Mouse (Mus musculus) MN1 (cell line): ENCODE results near the gene Gabarapl1.
A peak's percentile ranks its signal among the peaks of the same experiment; 100 is the strongest.
"Not testable (repeated sequence)": the region's sequence is repeated elsewhere in the genome, so short reads cannot be mapped to it uniquely, and the experiment has no call there.

ENCODE experiments used
- DNase-seq: peaks from one replicate; pipeline ENCODE4 v3.0.0-alpha.2; 2016; ENCODE audit warnings: low spot score

Gene Gabarapl1

DNA sequence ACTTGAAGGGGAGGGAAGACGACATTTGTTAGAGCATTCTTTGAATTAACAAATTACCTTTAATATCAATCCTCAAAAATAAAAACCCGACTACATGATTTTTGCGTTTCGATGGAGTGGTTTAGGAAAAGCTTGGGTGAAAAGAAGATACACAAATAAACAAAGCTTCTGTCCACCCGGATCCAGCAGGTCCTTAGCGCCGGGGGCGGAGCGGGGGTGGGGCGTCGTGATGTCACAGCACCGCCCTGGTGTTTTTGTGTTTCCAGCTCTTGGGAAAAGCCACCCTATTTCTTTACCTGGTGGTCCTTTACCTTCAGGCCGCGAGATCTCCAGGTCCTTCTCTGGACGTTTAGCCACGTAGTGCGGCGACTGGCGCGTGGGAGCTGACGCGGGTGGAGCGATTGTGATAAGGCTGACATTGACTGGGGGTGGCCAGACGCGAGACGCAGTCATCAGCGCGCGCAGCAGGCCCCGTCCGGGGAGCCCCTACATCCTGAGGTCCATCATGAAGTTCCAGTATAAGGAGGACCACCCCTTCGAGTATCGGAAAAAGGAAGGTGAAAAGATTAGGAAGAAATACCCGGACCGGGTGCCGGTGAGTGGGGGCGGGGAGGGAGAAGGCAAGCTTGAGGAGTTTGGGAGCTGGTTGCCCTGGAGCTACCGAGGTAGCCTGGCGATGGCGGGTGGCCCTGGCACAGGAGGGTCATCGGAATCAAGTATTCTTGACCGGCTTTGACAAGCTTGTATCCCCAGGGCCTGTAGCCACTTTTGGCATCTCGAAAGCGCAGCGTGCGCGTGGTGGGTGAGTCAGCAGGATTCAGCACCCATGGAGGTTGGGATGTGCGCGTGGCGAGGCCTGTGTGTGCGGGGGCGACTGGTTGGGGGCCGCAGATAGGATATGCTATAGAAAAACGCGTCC lies at the start of gene Gabarapl1:
Gabarapl1 (plus strand) TSS at position 219 of the 919 bp plus-strand sequence.
- DNase-seq = peak; percentile 85

DNA sequence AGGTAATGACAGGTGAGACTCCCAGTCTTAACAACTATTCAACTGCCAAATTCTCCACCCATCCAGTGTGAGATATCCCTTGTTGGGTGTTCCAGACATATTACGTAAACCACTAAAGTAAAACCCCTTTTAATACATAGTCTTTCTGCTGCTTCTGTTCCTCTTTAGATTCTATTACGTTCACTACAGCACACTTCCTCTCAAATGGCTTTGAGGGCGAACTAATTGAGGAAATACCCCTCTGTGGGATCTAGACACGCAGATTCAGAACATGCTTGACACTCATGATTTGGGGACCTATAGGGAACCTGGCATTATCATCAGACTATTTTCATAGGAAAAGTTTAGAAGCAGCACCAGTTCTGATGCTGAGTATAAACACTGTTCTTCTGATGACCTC lies 38.0 kb upstream of the Gabarapl1 start:
- no peak for DNase-seq

DNA sequence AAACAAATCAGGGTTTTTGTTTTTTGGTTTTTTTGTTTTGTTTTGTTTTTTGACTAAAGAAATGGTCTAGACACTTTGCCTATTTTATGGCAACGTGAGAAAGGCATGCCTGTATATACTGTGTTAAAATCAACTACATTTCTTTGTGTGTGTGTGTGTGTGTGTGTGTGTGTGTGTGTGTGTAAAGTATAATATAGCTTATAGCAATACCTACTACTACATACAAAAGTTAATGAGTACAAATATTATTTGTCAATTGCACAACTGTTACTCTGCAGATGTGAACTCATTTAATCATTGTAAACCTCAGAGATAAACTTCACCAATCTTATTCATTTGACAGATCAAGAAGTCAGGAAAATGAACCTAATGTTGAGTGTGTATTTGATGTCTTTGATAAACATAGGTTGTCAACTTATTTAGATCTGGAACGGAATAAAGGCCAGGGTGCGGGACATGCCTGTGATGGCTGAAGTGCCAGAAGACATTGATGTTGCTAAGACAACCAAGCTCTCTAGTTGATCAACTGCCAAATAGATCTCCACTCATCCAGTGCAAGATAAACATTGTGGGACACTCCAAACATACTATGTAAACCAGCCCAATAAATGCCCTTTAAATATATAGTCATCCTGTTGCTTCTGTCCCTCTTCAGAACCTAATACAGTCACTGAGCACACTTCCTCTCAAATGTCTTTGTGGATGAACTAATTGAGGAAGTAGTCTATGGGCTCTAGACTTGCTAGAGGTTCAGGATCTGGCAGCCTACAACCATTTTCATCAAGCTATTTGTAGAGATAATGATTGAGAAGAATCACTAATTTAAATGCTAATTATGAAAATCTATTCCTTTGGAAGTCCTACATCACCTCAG lies 35.4 kb upstream of the Gabarapl1 start:
- no peak for DNase-seq

DNA sequence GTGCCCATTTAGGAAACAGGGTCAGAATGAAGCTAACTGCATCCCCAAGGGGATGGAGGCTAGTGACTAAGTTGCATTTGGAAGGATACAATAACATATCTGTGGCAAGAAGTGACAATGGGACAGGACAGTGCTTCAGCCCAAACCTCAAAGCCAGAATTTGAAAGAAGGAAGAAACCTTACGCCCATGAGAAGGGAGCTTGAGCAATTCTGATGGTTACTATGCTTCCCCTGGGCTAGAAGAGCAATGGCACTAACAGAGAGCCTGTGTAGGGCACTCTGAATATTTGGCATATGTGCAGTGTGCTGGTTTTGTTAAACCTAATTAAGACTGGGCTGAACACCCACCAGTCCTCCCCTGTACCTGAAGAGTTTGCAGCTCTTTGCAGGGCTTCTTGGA lies 33.4 kb upstream of the Gabarapl1 start:
- not testable (repeated sequence) for DNase-seq

DNA sequence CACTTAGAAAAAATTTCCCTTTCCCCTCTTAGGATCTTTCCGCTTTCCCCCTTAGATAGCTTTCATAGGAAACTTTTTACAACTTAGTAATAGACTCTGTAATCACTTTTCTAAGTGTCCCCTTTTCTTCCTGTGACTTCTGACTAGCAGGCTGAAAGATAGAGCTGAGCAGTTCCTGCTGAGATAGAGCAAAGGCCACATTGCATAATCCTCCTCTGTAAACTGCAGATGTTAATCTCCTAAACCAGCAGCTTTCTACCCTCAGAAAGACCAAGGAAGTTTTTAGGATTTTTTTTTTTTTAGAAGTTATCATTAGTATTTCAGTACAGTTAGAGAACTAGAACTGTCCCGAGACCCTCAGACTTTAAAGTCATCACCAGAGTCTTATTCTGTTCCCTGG lies 29.5 kb upstream of the Gabarapl1 start:
- DNase-seq = no peak

DNA sequence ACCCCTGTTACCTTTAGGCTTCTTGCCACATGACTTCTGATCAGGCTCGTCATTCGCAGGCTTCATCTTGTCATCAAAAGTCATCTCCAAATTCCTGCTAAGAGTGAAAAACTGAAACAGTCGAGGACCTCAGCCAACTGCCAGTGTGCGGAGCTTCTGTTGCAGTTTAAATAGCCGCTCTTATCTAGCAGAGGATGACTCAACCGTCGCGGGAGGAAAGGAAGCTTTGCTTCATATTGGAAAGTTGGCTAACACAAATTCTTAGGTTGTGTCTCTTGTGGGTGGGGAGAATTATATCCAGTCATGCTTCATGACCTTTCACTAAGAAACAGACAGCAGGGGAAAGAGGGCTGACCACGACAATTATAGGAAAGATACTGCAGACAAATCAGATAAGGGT lies 25.9 kb upstream of the Gabarapl1 start, which contains the start of gene Olr1:
Olr1 (minus strand) TSS at position 142 of the 400 bp plus-strand sequence.
- DNase-seq = no peak

DNA sequence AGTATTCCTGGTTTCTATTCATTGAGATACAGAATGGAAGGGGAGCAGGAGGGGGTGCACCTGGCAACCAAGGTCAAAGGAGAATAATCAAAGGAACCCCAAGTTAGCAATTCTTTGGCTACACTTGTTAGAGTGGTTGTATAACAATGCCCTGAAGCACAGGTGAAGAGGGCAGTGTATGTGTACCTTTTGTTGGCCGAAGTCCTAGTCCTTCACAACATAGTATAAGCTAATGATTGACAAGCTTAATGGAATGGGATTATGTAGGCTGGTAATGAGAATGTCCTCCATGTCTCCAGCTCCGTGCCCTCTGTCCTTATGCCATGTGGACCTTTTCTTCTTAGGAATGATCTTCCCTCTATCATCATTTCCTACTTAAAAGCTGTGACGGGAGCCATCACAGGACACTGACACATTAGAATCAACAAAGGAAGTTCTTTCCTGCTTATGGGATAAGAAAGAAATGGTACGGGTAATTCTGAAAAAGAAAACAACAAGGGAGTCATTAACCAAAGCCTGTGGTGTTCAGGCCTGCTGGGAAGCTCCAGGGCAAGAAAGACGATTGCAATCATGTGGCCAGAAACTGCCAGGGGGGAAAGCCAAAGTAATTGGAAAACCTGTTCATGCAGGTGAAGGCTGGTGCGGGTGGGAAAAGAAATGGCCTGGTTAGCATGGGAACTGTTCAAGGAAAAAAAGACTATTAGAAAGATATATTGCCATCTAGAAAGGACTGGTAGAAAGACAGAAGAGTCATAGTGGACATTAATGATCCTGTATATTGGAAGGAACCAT lies 22.6 kb upstream of the Gabarapl1 start:
- DNase-seq = no peak

DNA sequence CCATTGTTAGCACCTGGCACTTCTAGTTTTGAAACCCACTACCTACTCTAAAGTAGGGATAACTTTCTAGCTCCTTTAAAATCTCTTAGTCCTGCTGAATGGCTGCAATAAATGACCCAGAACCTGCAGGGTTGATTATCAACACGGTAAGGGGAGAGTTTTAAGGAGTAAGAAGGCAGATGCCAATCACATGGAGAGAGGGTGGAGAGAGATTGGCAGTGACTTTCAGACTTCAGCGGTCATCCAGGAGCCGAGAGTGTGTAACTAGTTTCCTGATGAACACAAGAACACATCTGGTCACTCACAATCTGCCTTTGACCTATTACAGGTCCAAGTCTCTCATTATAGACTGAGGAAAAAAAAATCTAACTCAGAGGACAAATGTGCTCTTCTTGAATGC lies 20.6 kb upstream of the Gabarapl1 start, which contains the start of gene Tmem52b:
Tmem52b (plus strand) TSS at position 189 of the 400 bp plus-strand sequence.
- no peak for DNase-seq

DNA sequence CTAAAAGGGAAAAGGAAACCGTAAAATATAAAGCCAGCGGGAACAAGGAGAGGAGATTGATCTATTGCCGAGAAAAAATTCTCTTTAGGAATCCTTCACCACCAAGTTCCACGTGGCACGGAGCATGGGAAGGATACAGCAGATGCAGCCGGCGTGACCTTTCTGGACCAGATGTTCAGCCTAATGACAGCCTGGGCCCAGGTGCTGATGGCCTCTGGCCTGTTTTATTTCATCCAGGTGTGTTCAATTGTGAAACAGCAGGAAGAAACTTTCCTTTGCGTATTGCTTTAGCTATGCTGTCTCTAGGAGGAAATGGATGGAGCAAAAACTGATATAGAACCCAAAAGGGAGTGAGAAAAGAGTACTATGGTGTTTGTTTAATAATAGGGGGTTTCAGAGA lies 20.1 kb upstream of the Gabarapl1 start:
- DNase-seq = no peak

DNA sequence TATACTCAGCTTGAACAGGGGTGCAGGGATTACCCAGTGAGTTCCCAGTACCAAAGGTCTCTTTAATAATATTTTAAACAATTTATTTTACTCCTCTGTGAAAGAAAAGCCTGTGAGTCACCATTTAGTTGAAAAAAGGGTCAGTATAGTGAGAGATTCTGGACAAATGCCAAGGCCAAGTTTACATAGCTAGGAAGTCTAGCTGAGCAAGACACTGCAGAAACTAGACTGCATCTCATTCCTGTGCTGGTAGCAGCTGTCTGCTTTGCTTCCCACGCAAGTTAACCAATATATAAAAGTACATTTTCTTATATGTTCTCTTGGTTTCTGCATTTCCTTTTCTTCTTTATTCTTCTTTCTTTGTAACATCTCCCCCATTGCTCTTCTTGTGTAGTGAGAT lies 19.6 kb upstream of the Gabarapl1 start:
- DNase-seq = peak; percentile 12

DNA sequence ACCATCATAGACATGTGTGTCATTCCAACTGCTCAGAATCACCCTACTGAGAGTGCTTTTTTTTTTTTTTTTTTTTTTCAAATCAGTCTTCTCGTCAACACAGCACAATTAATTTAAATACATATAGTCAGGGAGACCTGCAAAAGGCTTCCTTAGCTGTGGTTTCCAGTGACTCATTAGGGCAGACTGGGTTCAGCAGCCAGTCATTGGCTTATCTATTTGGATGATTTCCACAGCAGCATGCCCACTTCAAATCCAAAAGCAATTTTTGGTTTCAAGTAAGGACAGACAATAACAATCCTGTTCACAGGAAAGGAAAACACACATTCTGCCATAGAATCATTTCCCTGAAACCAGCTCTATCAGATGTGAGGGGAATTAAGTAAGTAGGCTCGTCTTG lies 18.6 kb upstream of the Gabarapl1 start:
- DNase-seq = no peak

DNA sequence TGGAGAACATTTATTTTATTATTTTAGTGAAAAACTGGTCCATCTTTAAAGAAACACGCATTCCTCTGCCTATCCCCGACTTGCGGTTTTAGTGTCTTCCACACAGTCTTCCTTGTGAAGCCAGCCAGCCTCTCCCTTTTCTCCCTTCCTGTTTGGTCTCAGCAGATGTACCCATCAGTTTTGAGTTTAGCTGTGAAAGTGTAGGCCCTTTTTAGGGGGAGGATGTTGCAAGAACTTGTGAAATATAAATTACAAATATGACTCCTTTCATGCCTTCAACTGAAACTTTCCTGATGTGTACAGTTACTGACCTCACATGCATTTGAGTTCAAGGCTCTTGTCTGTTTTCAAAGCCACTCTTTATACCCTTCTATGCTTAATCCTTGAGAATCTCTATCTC lies 17.9 kb upstream of the Gabarapl1 start:
- no peak for DNase-seq

DNA sequence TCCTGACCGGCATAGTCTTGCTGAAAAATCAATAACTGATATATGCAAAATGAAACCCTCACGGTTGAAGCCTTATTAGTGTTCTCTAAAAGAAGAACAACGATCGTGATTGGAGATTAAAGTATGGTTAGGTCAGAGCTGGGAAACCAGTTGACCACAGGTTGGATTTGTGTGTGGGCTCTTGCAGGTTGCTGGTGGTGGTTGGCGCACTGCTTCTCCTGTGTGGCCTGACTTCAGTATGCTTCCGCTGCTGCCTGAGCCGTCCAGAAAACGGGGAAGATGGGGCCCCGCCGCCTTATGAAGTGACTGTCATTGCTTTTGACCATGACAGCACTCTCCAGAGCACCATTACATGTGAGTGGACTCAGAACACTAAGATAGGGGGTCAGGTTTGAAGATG lies 16.6 kb upstream of the Gabarapl1 start:
- DNase-seq = no peak

DNA sequence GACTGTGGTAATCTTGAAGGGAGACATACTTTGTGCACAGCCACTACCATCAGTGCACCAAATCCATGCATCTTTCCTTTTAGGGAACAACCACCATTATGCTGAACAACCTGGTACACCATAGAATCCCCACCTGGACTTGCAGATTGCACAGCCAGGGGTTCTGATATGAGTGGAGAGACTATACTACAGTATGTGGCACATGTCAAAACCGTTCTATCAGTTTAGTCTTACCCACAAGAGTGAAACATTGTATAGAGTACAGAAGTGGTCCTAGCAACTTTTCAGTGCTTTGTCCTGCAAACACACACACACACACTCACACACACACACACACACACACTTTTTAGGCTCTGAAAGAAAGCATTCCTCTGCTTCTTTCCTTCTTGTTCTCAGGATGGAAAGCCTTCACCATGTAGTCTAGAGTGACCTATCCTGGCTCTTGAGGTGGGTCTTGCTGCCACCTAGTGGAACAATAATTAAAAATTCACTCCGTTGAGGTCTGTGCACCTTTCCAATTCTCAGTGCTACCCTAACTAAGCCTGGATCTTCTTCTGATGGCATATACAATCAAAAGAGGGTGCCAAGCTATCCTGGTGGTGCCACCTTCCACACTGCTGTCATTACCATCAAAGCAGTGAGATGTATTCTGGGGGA lies 15.1 kb upstream of the Gabarapl1 start:
- DNase-seq = peak; percentile 19

DNA sequence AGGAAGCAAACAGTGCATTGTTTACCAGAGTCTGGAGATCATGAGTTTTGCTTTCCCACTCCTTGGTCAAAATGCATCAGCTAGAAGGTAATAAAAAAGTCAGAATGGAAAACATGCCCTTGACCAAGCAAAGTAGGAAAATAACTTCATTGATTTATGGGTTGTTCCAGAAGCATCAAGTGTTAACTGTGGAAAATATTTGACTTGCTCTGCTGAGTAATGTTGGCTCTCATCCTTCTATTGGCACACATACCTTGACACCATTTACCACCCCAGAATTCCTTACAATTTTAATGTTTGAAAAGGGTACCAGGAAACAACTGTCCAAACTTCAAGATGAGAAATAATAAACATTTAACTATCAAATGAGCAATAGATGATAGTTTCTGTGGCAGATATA lies 6.9 kb upstream of the Gabarapl1 start:
- no peak for DNase-seq

DNA sequence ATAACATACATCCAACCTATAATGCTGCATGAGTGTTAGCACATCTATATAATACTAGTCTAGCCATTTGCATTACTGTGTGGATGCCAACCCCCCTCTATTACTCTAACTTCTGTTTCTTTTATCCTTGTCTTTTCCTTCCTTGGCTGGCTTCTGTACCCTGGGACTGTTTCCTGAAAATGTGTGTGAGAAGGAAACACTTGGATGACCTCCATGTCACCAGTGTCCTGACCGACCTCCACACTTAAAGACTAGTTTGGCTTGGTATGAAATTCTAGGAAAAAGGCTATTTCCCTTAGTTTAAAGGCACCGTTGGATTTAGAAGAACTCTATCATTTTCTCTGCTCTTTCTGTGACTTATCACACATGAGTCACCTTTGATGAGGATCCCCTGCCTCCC lies 5.5 kb upstream of the Gabarapl1 start:
- DNase-seq = no peak

DNA sequence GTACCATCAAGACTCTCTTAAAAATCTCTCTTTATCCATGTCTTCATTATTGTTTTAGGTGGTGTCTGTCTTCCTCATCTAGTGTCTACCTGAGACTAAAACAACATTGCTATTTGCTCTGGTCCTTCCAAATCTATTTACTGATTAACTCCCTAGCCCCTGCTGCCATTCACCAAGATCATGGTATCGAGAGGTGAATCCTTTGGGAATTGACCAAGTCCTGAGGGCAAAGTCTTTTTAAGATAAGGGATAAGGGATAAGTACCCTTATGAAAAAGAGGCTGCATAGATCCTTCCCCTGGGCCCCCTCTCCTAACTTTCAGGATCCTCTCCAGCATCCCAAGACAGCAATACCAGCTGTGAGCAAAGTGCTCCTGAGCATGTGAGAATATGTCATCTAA lies 3.4 kb upstream of the Gabarapl1 start:
- DNase-seq = no peak

DNA sequence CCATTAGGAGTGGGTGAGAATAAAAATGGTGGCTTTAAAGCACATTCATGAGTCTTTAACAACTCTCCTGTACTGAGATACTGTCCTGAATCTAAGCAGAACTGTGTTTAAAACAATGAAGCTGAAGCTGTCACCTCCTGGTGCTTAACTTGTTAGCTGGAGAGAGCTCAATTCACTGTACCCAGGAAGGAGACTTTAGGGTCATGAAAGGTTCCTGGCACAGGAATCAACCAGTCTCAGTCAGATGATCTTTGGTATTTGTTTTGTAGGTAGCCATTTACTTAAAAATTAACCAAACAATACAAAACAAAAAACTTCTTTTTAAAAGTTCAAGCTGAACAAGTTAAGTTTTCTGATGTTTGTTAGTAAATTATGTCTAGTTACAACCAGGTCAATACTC lies 2.7 kb upstream of the Gabarapl1 start:
- DNase-seq = no peak

DNA sequence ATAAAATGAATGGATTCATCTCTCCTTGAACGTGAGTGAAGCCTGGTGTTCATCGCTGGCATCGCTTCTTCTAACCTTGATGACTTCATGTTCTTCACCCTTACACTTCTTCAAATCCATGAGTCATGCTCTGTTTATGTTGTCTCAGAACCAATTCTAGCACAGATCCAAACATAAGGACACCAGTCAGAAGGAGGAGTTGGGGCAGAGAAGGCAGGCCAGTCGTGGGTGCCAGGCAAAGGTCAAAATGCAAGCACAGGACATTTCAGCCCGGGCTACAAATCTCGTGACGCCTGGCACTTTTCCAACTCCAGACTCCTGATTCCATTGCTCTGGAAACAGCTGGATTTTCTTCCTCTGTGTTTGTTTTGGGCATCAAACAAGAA lies 411 bp upstream of the Gabarapl1 start:
- DNase-seq = peak; percentile 88

DNA sequence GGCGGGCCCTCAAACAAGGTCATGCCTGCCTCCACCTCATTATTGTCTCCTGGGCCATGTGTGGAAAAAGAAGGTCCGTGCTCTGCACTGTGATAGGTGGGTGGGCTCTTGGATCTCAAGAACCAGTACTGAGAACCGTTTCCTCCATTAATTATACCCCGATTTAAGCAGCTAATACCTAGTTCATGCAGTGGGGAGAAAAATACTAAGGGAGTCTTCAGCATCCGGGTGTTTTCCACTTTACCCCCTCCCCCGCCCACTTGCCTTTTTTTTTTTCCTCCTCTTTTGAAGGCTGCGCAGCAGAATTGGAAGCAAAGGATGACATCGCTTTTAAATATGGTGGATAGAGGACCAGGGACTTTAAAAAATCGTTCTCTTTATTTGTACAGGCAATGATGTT lies 1.1 kb downstream of the Gabarapl1 start:
- peak; percentile 59 for DNase-seq

DNA sequence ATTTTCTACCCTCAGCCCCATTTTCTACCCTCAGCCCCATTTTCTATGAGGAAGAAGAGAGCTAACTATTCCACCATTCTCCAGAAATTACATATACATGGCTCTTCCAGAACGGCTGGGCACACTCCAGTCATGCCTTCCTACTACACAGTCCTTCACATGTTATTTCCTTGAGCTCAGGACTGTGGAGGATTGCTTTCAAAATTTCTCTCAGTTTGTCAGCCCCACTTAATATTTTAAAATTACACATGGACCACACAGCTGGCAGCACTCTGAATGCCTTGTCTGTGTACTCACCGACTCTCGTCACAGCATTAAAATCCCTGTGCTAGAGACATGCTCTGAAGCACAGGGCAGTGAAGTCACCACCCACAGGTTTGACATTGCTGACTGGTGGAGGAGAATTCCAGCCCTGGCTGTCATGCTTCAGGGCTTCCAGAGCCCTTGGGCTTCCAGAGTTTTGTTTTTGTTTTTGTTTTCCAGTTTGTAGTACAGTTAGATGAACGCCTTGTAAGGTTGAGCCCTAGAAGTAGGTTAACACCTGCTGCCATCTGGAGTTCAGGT lies 1.7 kb downstream of the Gabarapl1 start:
- DNase-seq = no peak
